Mouse (Mus musculus) MEL (cell line): ENCODE measurements around the gene Papss2. TPM values are rescaled to one million over a fixed set of nuclear protein-coding genes. Genes with fewer than 3 reads are reported as not detected.

ENCODE experiments used
- DNase-seq: peaks from one replicate; pipeline ENCODE4 v3.0.0; 2011; ENCODE audit warnings: low read depth, low spot score
- H3K27ac ChIP-seq: 2 replicates; pipeline ENCODE4 v1.5.1; 2012; ENCODE audit warnings: low read depth, mild to moderate bottlenecking, control low read depth, low read length, moderate library complexity; ENCODE audit not compliant: control insufficient read depth
- H3K27me3 ChIP-seq, 2 experiments: fragments of 150-350 bp in 1 of 2; sonication (generic) in 1 of 2; 2 replicates each; pipeline ENCODE4 v1.6.1; 2012; ENCODE audit warnings: low read length in 2 of 2, mild to moderate bottlenecking in 2 of 2, improper control_type of control experiment in 1 of 2, moderate library complexity in 1 of 2; ENCODE audit not compliant: insufficient read depth in 2 of 2, control insufficient read depth in 1 of 2
- H3K36me3 ChIP-seq, 2 experiments: 2 replicates each; pipeline ENCODE4 v1.6.1; 2012 to 2014; ENCODE audit warnings: low read length in 2 of 2, improper control_type of control experiment in 1 of 2, inconsistent platforms in 1 of 2, mild to moderate bottlenecking in 1 of 2; ENCODE audit not compliant: insufficient read depth in 2 of 2, control insufficient read depth in 1 of 2
- H3K4me1 ChIP-seq, 2 experiments: fragments of 150-350 bp in 1 of 2; sonication (generic) in 1 of 2; 2 replicates each; pipeline ENCODE4 v1.6.1; 2012; ENCODE audit warnings: low read length in 2 of 2, improper control_type of control experiment in 1 of 2, mild to moderate bottlenecking in 1 of 2; ENCODE audit not compliant: insufficient read depth in 2 of 2, control insufficient read depth in 1 of 2
- H3K4me3 ChIP-seq, 2 experiments: fragments of 150-350 bp in 1 of 2; sonication (generic) in 1 of 2; 2 replicates each; pipeline ENCODE4 v1.5.1; 2012; ENCODE audit warnings: low read depth in 2 of 2, low read length in 2 of 2, mild to moderate bottlenecking in 2 of 2, moderate library complexity in 2 of 2, control low read depth in 1 of 2, improper control_type of control experiment in 1 of 2; ENCODE audit not compliant: control insufficient read depth in 1 of 2, insufficient read depth in 1 of 2
- H3K79me2 ChIP-seq: 2 replicates; pipeline ENCODE4 v1.6.1; 2012; ENCODE audit warnings: mild to moderate bottlenecking, low read length, moderate library complexity; ENCODE audit not compliant: control insufficient read depth, poor library complexity, insufficient read depth
- H3K9ac ChIP-seq: 2 replicates; pipeline ENCODE4 v1.6.1; 2012; ENCODE audit warnings: low read depth, mild to moderate bottlenecking, control low read depth, low read length, moderate library complexity; ENCODE audit not compliant: control insufficient read depth, poor library complexity, severe bottlenecking
- H3K9me3 ChIP-seq: fragments of 150-350 bp; sonication (generic); replicated peaks from 2 replicates; pipeline ENCODE4 v1.6.1; 2012; ENCODE audit warnings: mild to moderate bottlenecking, low read length, improper control_type of control experiment, moderate library complexity; ENCODE audit not compliant: insufficient read depth
- CHD1 ChIP-seq: IDR thresholded peaks from 2 replicates; pipeline ENCODE4 v1.6.1; 2012; ENCODE audit warnings: low read depth, mild to moderate bottlenecking, inconsistent platforms, low read length, improper control_type of control experiment
- CTCF ChIP-seq, 3 experiments: IDR thresholded peaks in 2 of 3; conservative IDR thresholded peaks in 1 of 3; 2 replicates each; pipeline ENCODE4 v1.5.1; 2011 to 2012; ENCODE audit warnings: low read length in 3 of 3, low read depth in 2 of 3, mild to moderate bottlenecking in 2 of 3, improper control_type of control experiment in 1 of 3, inconsistent platforms in 1 of 3, mixed read lengths in 1 of 3, moderate library complexity in 1 of 3; ENCODE audit not compliant: control insufficient read depth in 1 of 3, insufficient read depth in 1 of 3, poor library complexity in 1 of 3, severe bottlenecking in 1 of 3
- ELF1 ChIP-seq: IDR thresholded peaks from 2 replicates; pipeline ENCODE4 v1.6.1; 2014; ENCODE audit warnings: low read depth, mild to moderate bottlenecking, inconsistent platforms, low read length, improper control_type of control experiment, moderate library complexity
- EP300 ChIP-seq, 2 experiments: IDR thresholded peaks; 2 replicates each; pipeline ENCODE4 v1.6.1; 2011; ENCODE audit warnings: improper control_type of control experiment in 2 of 2, low read length in 2 of 2, low read depth in 1 of 2, mild to moderate bottlenecking in 1 of 2
- ETS1 ChIP-seq: IDR thresholded peaks from 2 replicates; pipeline ENCODE4 v1.6.1; 2012; ENCODE audit warnings: low read depth, mild to moderate bottlenecking, inconsistent platforms, low read length, improper control_type of control experiment, moderate library complexity
- GABPA ChIP-seq: IDR thresholded peaks from 2 replicates; pipeline ENCODE4 v1.6.1; 2012; ENCODE audit warnings: low read depth, mild to moderate bottlenecking, inconsistent platforms, low read length, improper control_type of control experiment, moderate library complexity
- GATA1 ChIP-seq: IDR thresholded peaks from 2 replicates; pipeline ENCODE4 v1.6.1; 2011; ENCODE audit warnings: low read depth, low read length, improper control_type of control experiment
- HCFC1 ChIP-seq: IDR thresholded peaks from 2 replicates; pipeline ENCODE4 v1.6.1; 2012; ENCODE audit warnings: low read depth, mild to moderate bottlenecking, inconsistent platforms, low read length, improper control_type of control experiment, moderate library complexity
- JUND ChIP-seq: IDR thresholded peaks from 2 replicates; pipeline ENCODE4 v1.6.1; 2011; ENCODE audit warnings: low read depth, mild to moderate bottlenecking, improper control_type of control experiment, low read length
- MAX ChIP-seq: IDR thresholded peaks from 2 replicates; pipeline ENCODE4 v1.6.1; 2011; ENCODE audit warnings: low read length, improper control_type of control experiment
- MAZ ChIP-seq: IDR thresholded peaks from 2 replicates; pipeline ENCODE4 v1.6.1; 2012; ENCODE audit warnings: low read depth, mild to moderate bottlenecking, inconsistent platforms, low read length, improper control_type of control experiment
- MEF2A ChIP-seq: IDR thresholded peaks from 2 replicates; pipeline ENCODE4 v1.6.1; 2014; ENCODE audit warnings: low read depth, mild to moderate bottlenecking, inconsistent platforms, low read length, improper control_type of control experiment; ENCODE audit not compliant: poor library complexity, insufficient replicate concordance, severe bottlenecking; ENCODE audit errors: extremely low read depth
- MXI1 ChIP-seq: IDR thresholded peaks from 2 replicates; pipeline ENCODE4 v1.6.1; 2011; ENCODE audit warnings: mild to moderate bottlenecking, low read depth, low read length, improper control_type of control experiment
- MYB ChIP-seq: IDR thresholded peaks from 2 replicates; pipeline ENCODE4 v1.6.1; 2011; ENCODE audit warnings: mild to moderate bottlenecking, low read depth, low read length, improper control_type of control experiment
- NELFE ChIP-seq: IDR thresholded peaks from 2 replicates; pipeline ENCODE4 v1.6.1; 2011; ENCODE audit warnings: low read depth, low read length, improper control_type of control experiment
- NRF1 ChIP-seq: IDR thresholded peaks from 2 replicates; pipeline ENCODE4 v1.6.1; 2014; ENCODE audit warnings: low read depth, mild to moderate bottlenecking, inconsistent platforms, low read length, improper control_type of control experiment, moderate library complexity; ENCODE audit not compliant: poor library complexity, insufficient read depth, severe bottlenecking
- POLR2AphosphoS5 ChIP-seq: IDR thresholded peaks from 2 replicates; pipeline ENCODE4 v1.6.1; 2012; ENCODE audit warnings: low read depth, borderline replicate concordance, mild to moderate bottlenecking, inconsistent platforms, low read length, moderate library complexity, mixed read lengths
- RAD21 ChIP-seq: IDR thresholded peaks from 2 replicates; pipeline ENCODE4 v1.6.1; 2011; ENCODE audit warnings: mild to moderate bottlenecking, low read depth, low read length, improper control_type of control experiment
- RCOR1 ChIP-seq: IDR thresholded peaks from 2 replicates; pipeline ENCODE4 v1.6.1; 2012; ENCODE audit warnings: low read depth, mild to moderate bottlenecking, inconsistent platforms, low read length, improper control_type of control experiment
- SIN3A ChIP-seq: IDR thresholded peaks from 2 replicates; pipeline ENCODE4 v1.6.1; 2012; ENCODE audit warnings: low read length, improper control_type of control experiment, inconsistent platforms
- SMC3 ChIP-seq: IDR thresholded peaks from 2 replicates; pipeline ENCODE4 v1.6.1; 2011; ENCODE audit warnings: low read depth, low read length, improper control_type of control experiment
- UBTF ChIP-seq: IDR thresholded peaks from 2 replicates; pipeline ENCODE4 v1.6.1; 2012; ENCODE audit warnings: low read depth, mild to moderate bottlenecking, inconsistent platforms, low read length, improper control_type of control experiment, moderate library complexity, borderline replicate concordance; ENCODE audit not compliant: insufficient read depth
- ZC3H11A ChIP-seq: IDR thresholded peaks from 2 replicates; pipeline ENCODE4 v1.6.1; 2012; ENCODE audit warnings: low read depth, mild to moderate bottlenecking, inconsistent platforms, low read length, improper control_type of control experiment
- ZKSCAN1 ChIP-seq: IDR thresholded peaks from 2 replicates; pipeline ENCODE4 v1.6.1; 2012; ENCODE audit warnings: low read depth, mild to moderate bottlenecking, inconsistent platforms, low read length, improper control_type of control experiment, moderate library complexity
- ZMIZ1 ChIP-seq: IDR thresholded peaks from 2 replicates; pipeline ENCODE4 v1.6.1; 2012; ENCODE audit warnings: low read depth, mild to moderate bottlenecking, inconsistent platforms, low read length, improper control_type of control experiment, moderate library complexity
- polyA plus RNA-seq, 2 experiments: library from polyadenylated mRNA; stranded (reverse) in 1 of 2; unstranded in 1 of 2; fragments of >175 nt in 1 of 2; fragments of >200 nt in 1 of 2; gene quantifications; 2 replicates each; pipeline versions ENCODE4 v1.2.1 to v1.2.4; 2012; ENCODE audit warnings: low replicate concordance in 2 of 2, low read depth in 1 of 2; ENCODE audit not compliant: insufficient read length in 2 of 2, insufficient read depth in 1 of 2, missing spikeins in 1 of 2
- total RNA-seq: library from RNA; depleted of rRNA; stranded (reverse); fragments of 300-350 nt; gene quantifications from 2 replicates; pipeline ENCODE4 v1.2.3, GENCODE M21; 2012

Papss2 gene
- total and polyA plus RNA-seq, 3 experiments, result 1.7 to 2.6 TPM; not detected in 1

- H3K9ac ChIP-seq, result no peak overlapping the region
- H3K27me3 ChIP-seq, result no peaks in the 10 kb centered on the region
- DNase-seq, result no peak
- TF ChIP-seq RAD21 (no peak), NELFE (no peak), HCFC1 (no peak), ZC3H11A (no peak), SMC3 (no peak), UBTF (no peak), MEF2A (no peak), MYB (no peak), MAX (no peak), ZKSCAN1 (no peak), ZMIZ1 (no peak), GATA1 (no peak)
- peaks cover 4 to 6% of the 10 kb centered on the region in 2 experiments; a peak in 3 of 4 replicates for H3K4me1 ChIP-seq
- H3K9me3 ChIP-seq, result no peaks in the 10 kb centered on the region
- no peaks in the 10 kb centered on the region for H3K79me2 ChIP-seq
- no peak overlapping the region for H3K4me3 ChIP-seq
- H3K36me3 ChIP-seq, result peaks cover 0 to 8% of the 10 kb centered on the region in 2 experiments; a peak in 2 of 4 replicates
- no peak overlapping the region for H3K27ac ChIP-seq
Observed at GRCm38 (mm10) chr19:32641535-32641934, 45.9 kb downstream of the Papss2 start.

DNA sequence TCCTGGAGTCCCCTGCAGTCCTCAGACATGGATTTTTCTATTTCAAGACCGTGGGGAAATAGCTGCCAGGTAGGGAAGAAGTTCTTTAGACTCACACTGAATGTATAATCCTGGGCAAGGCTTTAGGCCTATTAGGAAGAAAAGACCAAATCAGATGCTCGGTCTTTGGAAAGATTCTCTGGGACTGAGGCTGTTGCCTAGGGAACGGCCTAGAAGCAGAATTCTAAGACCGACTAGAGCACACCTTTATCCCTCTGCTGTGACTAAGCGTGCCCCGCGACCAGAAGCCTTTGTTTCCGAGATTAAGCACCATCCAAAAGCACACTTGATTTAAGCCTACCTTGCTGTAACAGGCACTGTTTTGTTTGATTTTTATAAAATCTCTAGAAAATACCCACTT lies 46.4 kb downstream of the Papss2 start:
- H3K36me3 ChIP-seq, result peaks cover 0 to 8% of the 10 kb centered on the region in 2 experiments; a peak in 2 of 4 replicates

More for the DNA sequence above, 46.4 kb downstream of the Papss2 start:
- TF ChIP-seq ZKSCAN1 (no peak), GATA1 (no peak), CHD1 (no peak), UBTF (no peak), NRF1 (no peak), SMC3 (no peak), SIN3A (no peak), CTCF (IDR thresholded peaks at IDR 0.05 in 2 of 3, conservative IDR thresholded peaks at IDR 0.05 in 1 of 3; ENCODE audit: control insufficient read depth in 1 of 3, insufficient read depth in 1 of 3, low read depth in 2 of 3, low read length in 3 of 3, poor library complexity in 1 of 3, severe bottlenecking in 1 of 3) (no peak), ELF1 (no peak), JUND (no peak), HCFC1 (no peak), RCOR1 (no peak), MAZ (no peak), EP300 (IDR thresholded peaks at IDR 0.05; ENCODE audit: low read depth in 1 of 2, low read length in 2 of 2) (no peak), GABPA (no peak), MXI1 (no peak), ETS1 (no peak), POLR2AphosphoS5 (no peak)
- no peak for DNase-seq
- Histone ChIP-seq H3K9ac (no peak overlapping the region), H3K4me1 (peaks cover 4 to 6% of the 10 kb centered on the region in 2 experiments; a peak in 3 of 4 replicates), H3K79me2 (no peaks in the 10 kb centered on the region), H3K27ac (no peak overlapping the region), H3K4me3 (no peak overlapping the region), H3K27me3 (no peaks in the 10 kb centered on the region), H3K9me3 (no peaks in the 10 kb centered on the region)
